Mouse (Mus musculus) Patski (cell line): ENCODE data around the gene Mrpl53. TPM values are rescaled to one million over a fixed set of nuclear protein-coding genes. Genes with fewer than 3 reads are reported as not detected.

Experiments used
- ATAC-seq: fragments of 100-300 bp; one replicate; pipeline ENCODE4 v1.8.0; 2021
- CTCF ChIA-PET: fragments of 350-600 bp; sonication (Branson Sonifier 250); formaldehyde crosslinking; loops from one replicate; lab custom pipeline; 2022; ENCODE audit warnings: inconsistent platforms; lab: Charles Lee
- POLR2A ChIA-PET: fragments of 350-600 bp; sonication (Branson Sonifier 250); formaldehyde crosslinking; loops from one replicate; lab custom pipeline; 2022; ENCODE audit warnings: antibody characterized with exemption, inconsistent platforms; lab: Charles Lee
- DNase-seq: peaks from one replicate; pipeline ENCODE4 v3.0.0-alpha.2; 2011; ENCODE audit warnings: low read depth, low spot score
- H3K27me3 ChIP-seq: fragments of 371-371 bp; one replicate; pipeline ENCODE4 v1.5.1; 2021
- CTCF ChIP-seq: fragments of 100-300 bp; IDR thresholded peaks from one replicate; pipeline ENCODE4 v1.5.1; 2021
- in situ Hi-C: fragments of 300-500 bp; cut with MboI; formaldehyde crosslinking; loops from 3 replicates; pipeline ENCODE4 v1.11.1; 2018; ENCODE audit warnings: low pct_unique_long_range_greater_than_20kb, mixed read lengths
- polyA plus RNA-seq: library from polyadenylated mRNA; unstranded; gene quantifications from one replicate; pipeline ENCODE4 v1.2.3, GENCODE M21; 2021

The Mrpl53 gene
- polyA plus RNA-seq, 1 experiment from 2014 or later = 93.4 TPM

- TF ChIP-seq CTCF = no peak
- in situ Hi-C loops = loop anchor here (5.0 kb wide), 1 partner anchor 38 kb away; the partner anchor contains the start of genes 1700003E16Rik and Wdr54
- ATAC-seq (no peak), DNase-seq (no peak)
- ChIA-PET POLR2A (interaction anchor here (0.9 to 1.6 kb wide), 5 partner anchors 10 to 33 kb away, joined by 3 to 6 read pairs (median 4); no protein-coding TSS in a partner anchor), CTCF (interaction anchor here (1.1 to 2.0 kb wide), 5 partner anchors 9 to 123 kb away, joined by 3 to 6 read pairs (median 5); partner anchors contain the start of genes Ccdc142, Dctn1 and Gm42688)
- H3K27me3 ChIP-seq = no peaks in the 10 kb centered on the region
Observed at GRCm38 (mm10) chr6:83119734-83120051, 10.9 kb downstream of the Mrpl53 start.

- TF ChIP-seq CTCF = no peak
- DNase-seq = peak; percentile 99
- ChIA-PET CTCF (interaction anchor here (1.2 to 1.4 kb wide), 5 partner anchors 25 to 124 kb away, joined by 3 to 6 read pairs (median 3); no protein-coding TSS in a partner anchor), POLR2A (interaction anchor here (0.6 to 2.4 kb wide), 6 partner anchors 11 to 153 kb away, joined by 3 to 11 read pairs (median 6); partner anchors contain the start of genes 1700003E16Rik, Rtkn and Wdr54)
- ATAC-seq = peak; percentile 96
- in situ Hi-C loops = no loop called here
- H3K27me3 ChIP-seq = no peaks in the 10 kb centered on the region
Observed at GRCm38 (mm10) chr6:83120930-83121862, 12.4 kb downstream of the Mrpl53 start, which contains the start of gene Wbp1. Gene Wbp1, minus strand, starts transcription at chr6:83121559.

GRCm38 (mm10) chr6:83121863-83122710 lies 13.2 kb downstream of the Mrpl53 start:
- no peak for TF ChIP-seq CTCF
- in situ Hi-C loops = no loop called here
- POLR2A ChIA-PET = interaction anchor here (0.9 to 2.4 kb wide), 5 partner anchors 12 to 44 kb away, joined by 3 to 11 read pairs (median 7); partner anchors contain the start of genes 1700003E16Rik and Wdr54
- CTCF ChIA-PET = interaction anchor here (1.2 to 3.0 kb wide), 6 partner anchors 15 to 125 kb away, joined by 3 to 10 read pairs (median 3); no protein-coding TSS in a partner anchor
- H3K27me3 ChIP-seq = no peaks in the 10 kb centered on the region
- ATAC-seq (peak; percentile 3), DNase-seq (no peak)

- TF ChIP-seq CTCF = no peak
- H3K27me3 ChIP-seq = no peaks in the 10 kb centered on the region
- no peak for ATAC-seq
- no peak for DNase-seq
- CTCF ChIA-PET = interaction anchor here (1.3 to 3.0 kb wide), 2 partner anchors 14 to 126 kb away, joined by 3 to 10 read pairs; no protein-coding TSS in a partner anchor
- POLR2A ChIA-PET = interaction anchor here (0.7 to 1.4 kb wide), 2 partner anchors 14 to 26 kb away, joined by 7 read pairs; no protein-coding TSS in a partner anchor
- in situ Hi-C loops = no loop called here
Observed at GRCm38 (mm10) chr6:83122961-83123360, 14.1 kb downstream of the Mrpl53 start.

DNA sequence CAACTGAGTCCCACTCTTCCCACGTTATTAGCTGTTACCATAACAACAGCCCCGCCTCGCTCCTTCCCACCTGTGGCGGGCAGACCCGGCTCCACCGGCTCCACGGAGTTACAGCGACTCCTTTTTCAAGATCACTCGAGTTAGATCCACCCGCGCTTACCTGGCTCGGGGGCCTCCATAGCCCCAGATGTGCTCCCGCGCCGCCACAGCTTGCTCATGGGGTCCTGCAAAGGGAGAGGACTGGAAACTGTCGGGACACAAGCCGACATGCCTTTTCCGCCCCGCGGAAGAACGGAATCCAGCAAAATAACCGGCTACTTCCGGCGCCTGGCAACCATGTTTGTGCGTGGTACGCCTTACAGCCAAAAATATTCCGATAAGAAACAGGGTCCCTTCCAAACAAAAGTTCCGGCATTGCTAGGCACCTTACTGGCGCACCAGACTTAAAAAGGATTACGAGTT lies 16.0 kb downstream of the Mrpl53 start:
- ATAC-seq = no peak
- CTCF ChIA-PET = interaction anchor here (3.0 kb wide), 1 partner anchor 128 kb away, joined by 10 read pairs; no protein-coding TSS in a partner anchor

GRCm38 (mm10) chr6:83125331-83125730 lies 16.5 kb downstream of the Mrpl53 start, which contains the start of gene Ino80b:
Gene Ino80b, minus strand, starts transcription at chr6:83125431.
- DNase-seq (no peak), ATAC-seq (no peak)
- TF ChIP-seq CTCF = no peak
- no peaks in the 10 kb centered on the region for H3K27me3 ChIP-seq
- in situ Hi-C loops = no loop called here
- CTCF ChIA-PET = no interaction called here
- POLR2A ChIA-PET = interaction anchor here (0.6 to 0.9 kb wide), 2 partner anchors 28 to 153 kb away, joined by 3 to 4 read pairs; no protein-coding TSS in a partner anchor

More for the DNA sequence above, 16.0 kb downstream of the Mrpl53 start:
- no peaks in the 10 kb centered on the region for H3K27me3 ChIP-seq
- POLR2A ChIA-PET = interaction anchor here (0.6 to 1.1 kb wide), 5 partner anchors 8 to 501 kb away, joined by 3 to 6 read pairs (median 3); no protein-coding TSS in a partner anchor
- in situ Hi-C loops = no loop called here
- peak; percentile 84 for DNase-seq
- TF ChIP-seq CTCF = no peak

GRCm38 (mm10) chr6:83127419-83127818 lies 18.6 kb downstream of the Mrpl53 start:
- CTCF ChIA-PET = no interaction called here
- in situ Hi-C loops = no loop called here
- POLR2A ChIA-PET = no interaction called here
- no peaks in the 10 kb centered on the region for H3K27me3 ChIP-seq
- no peak for DNase-seq
- ATAC-seq = no peak
- TF ChIP-seq CTCF = no peak

DNA sequence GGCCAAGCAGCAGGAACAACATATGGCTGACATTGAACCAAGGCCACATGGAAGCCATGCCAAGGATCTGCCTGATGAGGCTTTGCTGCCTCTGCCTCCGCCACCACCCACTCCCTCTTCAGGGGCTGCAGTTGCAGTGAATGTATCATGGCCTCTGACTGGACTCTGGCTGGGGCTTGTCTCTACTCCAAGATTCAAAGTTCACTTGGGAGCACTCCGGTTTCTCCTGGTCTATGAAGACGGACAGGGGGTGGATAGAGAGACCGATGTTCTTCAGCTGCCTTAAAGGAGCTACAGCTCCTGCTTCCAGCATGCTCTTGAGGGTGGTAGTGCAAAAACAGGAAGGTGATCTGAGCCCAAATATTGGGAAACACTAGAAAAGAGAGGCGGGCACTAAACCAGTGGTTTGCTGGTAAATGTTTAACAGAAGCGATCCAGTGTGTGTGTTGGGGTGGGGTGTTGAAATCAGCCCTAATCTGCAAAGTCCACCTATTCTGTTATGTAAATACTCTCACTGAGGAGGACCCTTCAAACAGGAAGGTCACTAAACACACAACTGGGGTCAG lies 22.7 kb downstream of the Mrpl53 start:
- no peak for TF ChIP-seq CTCF
- ChIA-PET POLR2A (no interaction called here), CTCF (no interaction called here)
- in situ Hi-C loops = no loop called here
- ATAC-seq (no peak), DNase-seq (no peak)
- no peaks in the 10 kb centered on the region for H3K27me3 ChIP-seq
